In the genomic region with DNA sequence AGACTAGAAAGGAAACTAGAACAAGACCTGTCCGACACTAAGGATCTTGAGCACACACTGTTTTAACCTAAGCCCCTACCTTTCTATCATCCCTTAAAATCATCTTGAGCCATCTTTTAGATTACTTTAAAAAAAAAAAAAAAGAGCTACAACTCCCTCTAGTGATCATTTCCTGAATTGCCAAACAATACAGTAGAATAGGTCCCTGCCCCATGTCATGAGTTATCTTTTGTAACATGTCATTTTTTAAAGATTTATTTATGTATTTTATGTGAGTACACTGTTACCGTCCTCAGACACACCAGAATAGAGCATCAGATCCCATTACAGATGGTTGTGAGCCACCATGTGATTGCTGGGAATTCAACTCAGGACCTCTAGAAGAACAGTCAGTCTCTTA, we compare ENCODE assay signal across 9 mouse cellular contexts. TPM values are rescaled to one million over a fixed set of nuclear protein-coding genes. Genes with fewer than 3 reads are reported as not detected.
DNase-seq lines count a peak whose midpoint lies in the region; ATAC-seq and TF ChIP-seq lines count a peak whose summit lies in the region.
"Had no signal": no experiment of that assay in that cellular context is flagged by ENCODE, and none has a peak within 500 bp of the region (broad histone marks: within the 10 kb centered on the region; RNA-seq: fewer than 3 reads in every experiment).

No protein-coding gene starts in this region.

- no peaks in the 10 kb centered on the region for H3K36me3 ChIP-seq in hindbrain, embryonic 14.5 days (replicated peaks; ENCODE audit: control insufficient read depth, insufficient read depth)
- H3K36me3 ChIP-seq in hindbrain, embryonic 11.5 days (ENCODE audit: control insufficient read depth, insufficient read depth, low read length) = no peaks in the 10 kb centered on the region
- H3K36me3 ChIP-seq in E14TG2a.4 (ENCODE audit: insufficient read depth, low read length) = no peaks in the 10 kb centered on the region
- H3K36me3 ChIP-seq in intestine, postnatal 0 days (ENCODE audit: control insufficient read depth, insufficient read depth) = peaks cover 6% of the 10 kb centered on the region; the same call in 1 of the 2 replicates

- no peaks in the 10 kb centered on the region for H3K27me3 ChIP-seq in hindbrain, embryonic 14.5 days (ENCODE audit: control insufficient read depth, insufficient read depth, low read length)
- no peaks in the 10 kb centered on the region for H3K27me3 ChIP-seq in hindbrain, embryonic 11.5 days (ENCODE audit: control insufficient read depth, insufficient read depth, low read length)
- H3K27me3 ChIP-seq in E14TG2a.4 (ENCODE audit: insufficient read depth, low read length) = no peaks in the 10 kb centered on the region
- no peaks in the 10 kb centered on the region for H3K27me3 ChIP-seq in intestine, postnatal 0 days (replicated peaks; ENCODE audit: control insufficient read depth, insufficient read depth, low read length)

- peak; percentile 40; the same call in 1 of the 2 replicates for ATAC-seq in hindbrain, embryonic 14.5 days (ENCODE audit: low FRiP score)
- ATAC-seq in hindbrain, embryonic 11.5 days (ENCODE audit: low FRiP score) = no peak
- no peak for ATAC-seq in intestine, postnatal 0 days

- no peak overlapping the region for H3K27ac ChIP-seq in hindbrain, embryonic 14.5 days
- no peak overlapping the region for H3K27ac ChIP-seq in hindbrain, embryonic 11.5 days (ENCODE audit: low read depth, low read length)
- no peak overlapping the region for H3K27ac ChIP-seq in intestine, postnatal 0 days (ENCODE audit: low read depth, low read length)

- no peak overlapping the region for H3K9ac ChIP-seq in hindbrain, embryonic 14.5 days
- no peak overlapping the region for H3K9ac ChIP-seq in hindbrain, embryonic 11.5 days (ENCODE audit: low read depth, low read length)
- no peak overlapping the region for H3K9ac ChIP-seq in intestine, postnatal 0 days (ENCODE audit: low read depth, low read length)

- no peaks in the 10 kb centered on the region for H3K4me1 ChIP-seq in hindbrain, embryonic 14.5 days (replicated peaks; ENCODE audit: control insufficient read depth, insufficient read depth, low read length)
- no peaks in the 10 kb centered on the region for H3K4me1 ChIP-seq in hindbrain, embryonic 11.5 days (replicated peaks; ENCODE audit: control insufficient read depth, insufficient read depth, low read length)
- peaks cover 9% of the 10 kb centered on the region; the same call in 1 of the 2 replicates for H3K4me1 ChIP-seq in E14TG2a.4 (replicated peaks; ENCODE audit: low read depth, low read length)
- H3K4me1 ChIP-seq in intestine, postnatal 0 days (replicated peaks; ENCODE audit: control insufficient read depth, insufficient read depth, low read length) = no peaks in the 10 kb centered on the region

- no peaks in the 10 kb centered on the region for H3K9me3 ChIP-seq in hindbrain, embryonic 14.5 days (ENCODE audit: control insufficient read depth, low read length)
- no peaks in the 10 kb centered on the region for H3K9me3 ChIP-seq in hindbrain, embryonic 11.5 days (ENCODE audit: control insufficient read depth, low read length)
- H3K9me3 ChIP-seq in E14TG2a.4 (ENCODE audit: low read length) = no peaks in the 10 kb centered on the region
- H3K9me3 ChIP-seq in intestine, postnatal 0 days (ENCODE audit: control insufficient read depth) = no peaks in the 10 kb centered on the region

- intact Hi-C loops in gastrocnemius, postnatal 14 days (cut with DNase I; ENCODE audit: low total_unique reads) = no loop called here

- peak; percentile 72 for DNase-seq in hindbrain, embryonic 14.5 days (ENCODE audit: low spot score)
- DNase-seq in hindbrain, embryonic 11.5 days (ENCODE audit: low spot score) = no peak
- DNase-seq in 416B (ENCODE audit: low read depth) = peak; percentile 70
- no peak for DNase-seq in Muller cell, postnatal 12 days (ENCODE audit: inconsistent ontology term)
- no peak for DNase-seq in right cerebral cortex, postnatal 36 days (ENCODE audit: low spot score in 2 of 2)
- no peak for DNase-seq in gastrocnemius, postnatal 14 days
- DNase-seq: thymus, adult 18-20 months had no signal

- no peak overlapping the region for H3K4me3 ChIP-seq in hindbrain, embryonic 14.5 days (replicated peaks; ENCODE audit: low read length)
- no peak overlapping the region for H3K4me3 ChIP-seq in hindbrain, embryonic 11.5 days (ENCODE audit: low read depth, low read length)
- no peak overlapping the region for H3K4me3 ChIP-seq in E14TG2a.4 (replicated peaks; ENCODE audit: low read length)
- no peak overlapping the region for H3K4me3 ChIP-seq in intestine, postnatal 0 days (ENCODE audit: low read depth, low read length)

- 60% methylated on average over 2 of the region's 2 CpGs for WGBS in hindbrain, embryonic 14.5 days
- WGBS in hindbrain, embryonic 11.5 days = 59% methylated on average over 2 of the region's 2 CpGs
- WGBS in intestine, postnatal 0 days = 47% methylated on average over 2 of the region's 2 CpGs

- peak; percentile 59 for TF ChIP-seq CTCF in E14TG2a.4 (conservative IDR thresholded peaks at IDR 0.05; ENCODE audit: low read length)
- peak; percentile 58 for TF ChIP-seq CTCF in intestine, postnatal 0 days (IDR thresholded peaks at IDR 0.05; ENCODE audit: low read depth)

- H3K4me2 ChIP-seq in hindbrain, embryonic 14.5 days (replicated peaks) = no peak overlapping the region
- no peak overlapping the region for H3K4me2 ChIP-seq in hindbrain, embryonic 11.5 days (replicated peaks; ENCODE audit: low read depth, low read length)
- H3K4me2 ChIP-seq in intestine, postnatal 0 days (replicated peaks; ENCODE audit: low read depth) = no peak overlapping the region

RNA-seq across cellular contexts. Expression of a gene that starts 2.0 kb away (rescaled TPM):
- 0.79 and 0.81 TPM in 2 replicates for polyA plus RNA-seq in hindbrain, embryonic 14.5 days (2014; fragmentation: Nextera tagmentation; extraction: Ambion mirVana)
- polyA plus RNA-seq in hindbrain, embryonic 11.5 days (2014; fragmentation: Nextera tagmentation; extraction: Ambion mirVana) = 1.3 and 1.6 TPM in 2 replicates
- 1.5 and 2.1 TPM in 2 replicates for polyA plus RNA-seq in intestine, postnatal 0 days (2015; fragmentation: Nextera tagmentation; extraction: Ambion mirVana)
- 1 to 10 TPM; 1.4 to 1.8 TPM for total RNA-seq in gastrocnemius, postnatal 14 days (2021)

RNA-seq across cellular contexts. Expression of a gene that starts 10.2 kb away (rescaled TPM):
- polyA plus RNA-seq in hindbrain, embryonic 14.5 days (2014; fragmentation: Nextera tagmentation; extraction: Ambion mirVana) = 357 and 463 TPM in 2 replicates
- polyA plus RNA-seq in hindbrain, embryonic 11.5 days (2014; fragmentation: Nextera tagmentation; extraction: Ambion mirVana) = 482 and 496 TPM in 2 replicates
- 520 and 549 TPM in 2 replicates for polyA plus RNA-seq in intestine, postnatal 0 days (2015; fragmentation: Nextera tagmentation; extraction: Ambion mirVana)
- 100 to 1,000 TPM; 256 to 280 TPM for total RNA-seq in gastrocnemius, postnatal 14 days (2021)

RNA-seq across cellular contexts. Expression of a gene that starts 37.4 kb away (rescaled TPM):
- 18.2 and 18.5 TPM in 2 replicates for polyA plus RNA-seq in hindbrain, embryonic 14.5 days (2014; fragmentation: Nextera tagmentation; extraction: Ambion mirVana)
- polyA plus RNA-seq in hindbrain, embryonic 11.5 days (2014; fragmentation: Nextera tagmentation; extraction: Ambion mirVana) = 19.8 and 20.6 TPM in 2 replicates
- 16.6 and 17.8 TPM in 2 replicates for polyA plus RNA-seq in intestine, postnatal 0 days (2015; fragmentation: Nextera tagmentation; extraction: Ambion mirVana)
- 10 to 100 TPM; 13.5 to 13.8 TPM for total RNA-seq in gastrocnemius, postnatal 14 days (2021)

RNA-seq across cellular contexts. Expression of a gene that starts 42.8 kb away (rescaled TPM):
- 0.08 and 0.09 TPM in 2 replicates for polyA plus RNA-seq in hindbrain, embryonic 14.5 days (2014; fragmentation: Nextera tagmentation; extraction: Ambion mirVana)
- not detected in 2 replicates for polyA plus RNA-seq in hindbrain, embryonic 11.5 days (2014; fragmentation: Nextera tagmentation; extraction: Ambion mirVana)
- polyA plus RNA-seq in intestine, postnatal 0 days (2015; fragmentation: Nextera tagmentation; extraction: Ambion mirVana) = 0.07 and 0.08 TPM in 2 replicates
- total RNA-seq in gastrocnemius, postnatal 14 days (2021) = under 1 TPM; 0.16 TPM

Comparison
In these comparisons a context has a peak if more than half of its experiments do, and no peak if none do; other contexts are left out.
1. DNase-seq: peak in hindbrain, embryonic 14.5 days (single experiment) and 416B (single experiment); none in hindbrain, embryonic 11.5 days (single experiment), Muller cell, postnatal 12 days (single experiment), right cerebral cortex, postnatal 36 days (0 of 2) and gastrocnemius, postnatal 14 days (single experiment).